Mouse (Mus musculus) NIH3T3 (cell line): ENCODE data around the gene Ubqln4.
"Not testable (repeated sequence)": the region's sequence is repeated elsewhere in the genome, so short reads cannot be mapped to it uniquely, and the experiment has no call there.

Experiments used
- DNase-seq: peaks from one replicate; pipeline ENCODE4 v3.0.0-alpha.2; 2012; ENCODE audit warnings: low read depth

Ubqln4 gene

DNA sequence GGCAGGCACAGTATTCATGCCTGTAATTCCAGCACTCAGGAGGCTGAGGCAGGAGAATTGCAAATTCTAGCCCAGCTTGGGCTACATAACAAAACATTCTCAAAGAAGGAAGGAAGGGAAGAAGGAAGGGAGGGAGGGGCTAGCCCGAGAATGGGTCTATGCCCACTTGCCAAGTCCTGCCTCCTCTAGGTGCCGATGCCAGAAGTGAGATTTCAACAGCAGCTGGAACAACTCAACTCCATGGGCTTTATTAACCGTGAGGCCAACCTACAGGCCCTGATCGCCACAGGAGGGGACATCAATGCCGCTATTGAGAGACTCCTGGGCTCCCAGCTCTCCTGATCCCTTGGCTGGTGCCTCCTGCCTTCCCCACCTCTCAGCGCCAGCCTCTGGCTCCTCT, 14.3 kb downstream of the Ubqln4 start:
- peak; percentile 17 for DNase-seq

DNA sequence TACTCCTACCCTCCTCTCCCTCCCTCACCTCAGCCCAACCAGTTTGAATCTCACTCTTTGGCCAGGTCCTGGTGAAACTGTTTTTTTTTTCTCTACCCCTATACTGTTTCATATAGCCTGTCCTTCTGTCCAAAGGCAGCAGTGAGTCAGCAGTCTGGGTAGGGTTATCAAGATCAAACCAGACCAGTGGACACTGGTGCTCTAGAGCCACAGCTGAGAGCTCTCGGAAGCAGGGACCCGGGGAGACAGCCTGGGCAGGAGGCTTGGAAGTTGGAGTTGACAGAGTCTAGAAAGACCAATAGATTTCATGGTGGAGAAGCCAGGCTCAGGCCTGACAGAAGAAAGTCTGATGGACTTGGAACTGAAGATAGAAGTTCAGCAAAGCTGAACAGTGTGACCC, 15.1 kb downstream of the Ubqln4 start:
- no peak for DNase-seq

DNA sequence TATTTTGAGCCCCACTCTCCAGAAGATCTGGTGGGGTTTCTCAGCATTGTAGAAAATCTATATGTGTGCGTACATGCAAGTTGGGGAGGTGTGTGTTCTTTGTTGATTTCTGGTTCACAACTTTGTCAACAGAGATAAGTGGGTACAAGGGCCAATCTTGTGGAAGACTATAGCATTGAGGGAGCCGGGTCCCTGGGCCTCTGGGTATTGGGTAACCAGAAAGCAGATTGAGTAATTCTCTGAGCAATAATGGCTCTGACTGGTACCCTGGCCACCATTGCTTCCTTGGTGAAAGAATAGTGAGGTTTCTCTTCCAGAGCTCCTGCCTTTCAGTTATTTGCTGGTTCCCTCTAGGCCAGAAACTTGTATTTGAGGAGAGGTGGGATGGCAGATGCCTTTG, 15.5 kb downstream of the Ubqln4 start:
- no peak for DNase-seq

DNA sequence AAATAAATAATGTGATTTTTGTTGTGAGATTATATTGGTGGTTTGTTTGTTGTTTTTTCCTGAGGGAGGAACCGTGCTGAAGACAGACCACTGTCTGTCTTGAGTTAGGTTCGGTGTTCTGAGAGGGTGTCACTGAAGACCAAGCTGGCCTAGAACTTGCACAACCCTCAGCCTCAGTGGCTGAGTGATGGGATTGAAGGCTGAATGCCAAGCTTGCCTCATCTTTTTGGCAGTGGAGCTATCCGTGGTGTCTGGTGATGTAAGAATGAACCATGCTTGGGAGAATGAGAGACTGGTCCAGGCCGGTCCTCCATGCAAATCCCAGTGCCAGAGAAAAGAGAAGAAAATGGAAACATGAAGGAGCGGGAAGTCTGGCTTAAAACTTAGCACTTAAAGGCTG, 16.1 kb downstream of the Ubqln4 start:
- peak; percentile 56 for DNase-seq

DNA sequence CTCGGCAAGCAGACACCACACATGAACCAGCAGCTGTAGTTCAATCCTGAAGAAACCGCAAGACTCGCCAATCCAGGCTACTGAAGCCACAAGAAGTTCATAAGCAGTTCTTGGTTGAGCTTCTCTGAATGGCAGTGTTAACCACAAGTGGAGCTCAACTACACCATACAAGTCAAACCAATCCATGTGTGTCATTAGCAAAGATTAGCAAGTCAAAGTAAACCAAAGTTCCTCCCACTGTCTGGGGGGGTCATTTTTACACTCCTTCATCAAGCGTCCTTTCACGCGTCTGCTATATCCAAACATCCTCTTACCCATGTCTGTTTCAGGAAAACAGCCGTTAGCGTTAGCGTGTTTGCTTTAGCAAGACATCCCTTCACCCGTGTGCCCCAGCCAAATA, 16.8 kb downstream of the Ubqln4 start:
- no peak for DNase-seq

- no peak for DNase-seq
Measured at GRCm38 (mm10) chr3:88571856-88572255, 18.3 kb downstream of the Ubqln4 start.

- no peak for DNase-seq
Measured at GRCm38 (mm10) chr3:88572835-88573234, 19.3 kb downstream of the Ubqln4 start.

DNA sequence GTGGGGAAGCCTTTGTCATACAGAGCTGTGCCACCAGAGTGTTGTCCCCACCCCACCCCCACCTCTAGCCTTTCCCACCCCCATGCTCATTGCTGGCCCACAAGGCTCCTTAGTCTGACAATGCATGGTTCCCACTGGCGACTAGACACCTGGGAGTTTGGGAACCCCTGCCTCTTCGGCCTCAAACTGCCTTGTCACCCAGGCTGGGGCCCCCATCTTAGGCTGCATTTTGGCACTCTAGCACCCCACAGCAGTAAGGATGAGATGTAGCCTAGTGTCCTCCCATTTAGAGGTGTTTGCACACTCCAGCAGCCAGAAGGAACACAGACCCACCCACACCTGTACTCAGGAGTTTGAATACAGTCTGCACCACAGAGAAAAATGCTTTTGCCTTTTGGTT, 20.3 kb downstream of the Ubqln4 start:
- no peak for DNase-seq

DNA sequence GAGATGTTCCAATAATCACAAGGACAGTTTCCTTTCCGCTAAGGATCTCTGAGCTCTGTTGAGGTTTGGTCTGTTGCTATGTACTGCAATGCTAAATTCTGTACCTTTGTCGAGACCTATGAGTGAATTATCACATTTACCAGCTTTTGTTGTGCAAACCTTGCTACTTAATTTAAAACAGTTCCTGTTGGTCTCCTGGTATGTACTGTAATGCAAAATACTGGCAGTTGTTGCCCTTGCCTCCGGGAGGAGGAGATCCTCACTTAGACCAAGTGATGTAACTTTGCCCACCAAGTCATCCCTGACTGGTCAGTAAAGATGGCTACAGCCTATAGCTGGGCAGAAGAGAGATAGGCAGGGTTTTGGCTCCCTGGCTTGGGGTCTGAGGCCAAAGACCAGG, 22.0 kb downstream of the Ubqln4 start, which contains the start of gene Ssr2:
TSS of gene Ssr2 (plus strand) at position 337 of the 400 bp plus-strand sequence.
- DNase-seq = no peak

DNA sequence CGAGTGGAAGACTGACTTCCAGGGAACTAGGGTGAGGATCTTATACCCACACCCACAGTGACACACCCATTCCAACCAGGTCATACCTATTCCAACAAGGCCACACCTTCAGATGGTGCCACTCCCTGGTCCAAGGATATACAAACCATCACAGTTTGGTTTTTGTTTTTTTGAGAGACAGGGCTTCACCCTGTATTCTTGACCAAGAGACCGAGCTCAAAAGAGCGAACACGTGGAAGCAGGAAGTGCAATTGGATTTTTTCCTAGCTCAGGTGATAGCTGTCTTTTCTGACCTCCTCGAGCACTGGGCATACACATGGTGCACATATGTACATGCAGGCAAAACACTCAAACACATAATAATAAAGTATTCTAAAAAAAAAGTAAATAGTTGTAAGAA, 24.3 kb downstream of the Ubqln4 start:
- not testable (repeated sequence) for DNase-seq

- no peak for DNase-seq
Measured at GRCm38 (mm10) chr3:88578498-88579424, 25.2 kb downstream of the Ubqln4 start.

- DNase-seq = peak; percentile 87
Measured at GRCm38 (mm10) chr3:88579454-88580117, 26.0 kb downstream of the Ubqln4 start.

GRCm38 (mm10) chr3:88585769-88586168, 32.2 kb downstream of the Ubqln4 start:
- DNase-seq = no peak

GRCm38 (mm10) chr3:88586640-88587039, 33.1 kb downstream of the Ubqln4 start:
- DNase-seq = no peak

GRCm38 (mm10) chr3:88590246-88590645, 36.7 kb downstream of the Ubqln4 start:
- peak; percentile 36 for DNase-seq

DNA sequence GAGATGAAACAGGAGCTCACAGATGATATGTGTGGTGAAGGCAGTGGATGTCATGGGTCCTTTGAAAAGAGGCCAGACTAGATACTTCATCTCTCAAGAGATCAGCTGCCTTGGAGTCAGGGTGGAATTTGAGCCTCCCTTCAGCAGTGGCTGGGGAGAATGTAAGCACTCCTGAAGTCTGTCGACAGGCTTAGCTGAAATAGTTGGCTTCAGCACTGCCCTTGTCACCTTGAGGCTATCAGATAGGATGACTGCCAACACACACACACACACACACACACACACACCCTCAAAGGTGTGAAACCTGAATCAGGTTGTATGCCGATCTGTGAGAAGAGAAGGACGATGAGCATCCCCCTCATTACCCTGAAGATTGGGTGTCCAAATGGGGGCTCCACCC, 37.5 kb downstream of the Ubqln4 start:
- DNase-seq = no peak

DNA sequence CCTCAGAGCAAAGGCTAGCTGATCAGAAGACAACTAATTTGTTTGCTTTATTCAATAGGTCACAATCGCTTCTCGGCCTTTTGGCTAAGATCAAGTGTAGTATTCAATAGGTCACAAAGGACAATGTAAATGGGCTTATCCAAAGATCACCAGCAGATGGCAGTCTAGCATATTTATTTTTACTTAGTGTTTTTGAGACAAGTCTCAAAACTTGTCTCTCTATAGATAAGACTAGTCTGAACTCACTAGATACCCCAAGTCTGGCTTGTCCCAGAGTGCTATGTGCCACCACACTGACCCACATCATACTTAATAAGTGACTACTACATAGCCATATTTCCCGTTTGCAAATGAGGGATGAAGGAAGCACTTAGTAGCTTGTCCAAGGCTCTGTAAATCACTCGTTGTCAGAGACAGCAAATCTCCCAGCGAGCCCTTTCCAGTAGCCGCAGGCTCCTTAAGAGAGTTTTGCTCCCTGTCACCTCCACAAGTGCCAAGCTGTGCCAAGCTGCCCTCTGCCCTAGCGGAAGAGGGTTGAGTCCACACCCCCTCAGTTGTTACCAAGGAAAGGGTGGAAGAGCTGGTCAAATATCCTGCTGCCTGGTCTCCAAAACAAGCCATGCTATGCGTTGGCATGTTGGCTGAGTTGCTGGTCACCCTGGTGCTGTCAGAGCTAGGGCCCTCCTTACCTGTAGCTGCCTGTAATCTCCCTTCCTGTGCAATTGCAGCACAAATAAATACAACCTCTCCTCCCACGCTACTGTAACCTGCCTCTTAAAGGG, 38.6 kb downstream of the Ubqln4 start:
- DNase-seq = peak; percentile 84

GRCm38 (mm10) chr3:88592942-88593576, 39.5 kb downstream of the Ubqln4 start:
- no peak for DNase-seq

- peak; percentile 86 for DNase-seq
Measured at GRCm38 (mm10) chr3:88593893-88594580, 40.5 kb downstream of the Ubqln4 start.

DNA sequence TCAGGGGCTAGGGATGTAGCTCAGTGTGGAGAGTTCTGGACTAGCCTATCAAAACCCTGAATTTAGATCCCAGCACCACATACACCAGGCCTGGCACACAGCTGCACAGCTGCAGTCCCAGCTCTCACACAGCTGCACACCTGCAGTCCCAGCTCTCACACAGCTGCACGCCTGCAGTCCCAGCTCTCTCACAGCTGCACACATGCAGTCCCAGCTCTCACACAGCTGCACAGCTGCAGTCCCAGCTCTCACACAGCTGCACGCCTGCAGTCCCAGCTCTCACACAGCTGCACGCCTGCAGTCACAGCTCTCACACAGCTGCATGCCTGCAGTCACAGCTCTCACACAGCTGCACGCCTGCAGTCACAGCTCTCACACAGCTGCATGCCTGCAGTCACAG, 43.0 kb downstream of the Ubqln4 start:
- DNase-seq = not testable (repeated sequence)

DNA sequence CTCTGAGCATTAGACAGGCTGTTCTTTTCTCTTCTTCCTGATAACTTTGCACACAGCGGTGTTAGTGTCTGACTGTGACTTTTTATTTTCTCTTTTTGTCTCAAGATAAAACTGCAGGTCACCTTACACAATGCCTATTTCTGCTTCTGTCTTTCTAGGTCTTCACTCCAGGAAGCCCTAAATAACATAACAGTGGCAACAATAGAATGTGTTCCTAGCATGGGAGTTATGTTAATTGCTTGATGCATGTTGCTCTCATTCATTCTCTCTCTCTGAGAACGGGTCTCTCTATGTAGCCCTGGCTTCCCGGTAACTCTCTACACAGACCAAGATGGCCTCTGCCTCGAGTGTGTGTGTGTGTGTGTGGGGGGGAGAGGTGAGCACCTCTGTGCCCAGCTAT, 48.9 kb downstream of the Ubqln4 start:
- no peak for DNase-seq
